Mouse (Mus musculus) urinary bladder, adult 18-20 months (tissue): Measurements from ENCODE around the gene Zc3h7a.

ENCODE experiments used
- DNase-seq, 2 experiments: peaks; one replicate each; pipeline ENCODE4 v3.0.0; 2022; ENCODE audit warnings: low spot score in 2 of 2, mixed read lengths in 2 of 2

The Zc3h7a gene

GRCm38 (mm10) chr16:11143706-11144483 is 32.3 kb downstream of the Zc3h7a start:
- DNase-seq: peak; percentile 100

GRCm38 (mm10) chr16:11134348-11135344 is 41.5 kb downstream of the Zc3h7a start, which contains the start of gene Txndc11:
Gene Txndc11, minus strand, starts transcription at chr16:11134650.
- peak; percentile 99 for DNase-seq

- DNase-seq: peak in 1 of 2 experiments; percentile 13
Observed at GRCm38 (mm10) chr16:11133476-11134347, 42.5 kb downstream of the Zc3h7a start.

- DNase-seq: no peak
Observed at GRCm38 (mm10) chr16:11132839-11133238, 43.4 kb downstream of the Zc3h7a start.

- DNase-seq: no peak
Observed at GRCm38 (mm10) chr16:11128301-11128700, 47.9 kb downstream of the Zc3h7a start.

- no peak for DNase-seq
Observed at GRCm38 (mm10) chr16:11125371-11125770, 50.8 kb downstream of the Zc3h7a start.

GRCm38 (mm10) chr16:11124110-11124509 is 52.1 kb downstream of the Zc3h7a start:
- no peak for DNase-seq

- no peak for DNase-seq
Observed at GRCm38 (mm10) chr16:11122625-11123024, 53.6 kb downstream of the Zc3h7a start.

GRCm38 (mm10) chr16:11109198-11109740 is 66.9 kb downstream of the Zc3h7a start:
- DNase-seq: no peak

- DNase-seq: no peak
Observed at GRCm38 (mm10) chr16:11104905-11105304, 71.3 kb downstream of the Zc3h7a start.

- DNase-seq: no peak
Observed at GRCm38 (mm10) chr16:11097301-11097700, 78.9 kb downstream of the Zc3h7a start.

- DNase-seq: no peak
Observed at GRCm38 (mm10) chr16:11093717-11094386, 82.3 kb downstream of the Zc3h7a start.

- no peak for DNase-seq
Observed at GRCm38 (mm10) chr16:11092523-11092922, 83.7 kb downstream of the Zc3h7a start.

GRCm38 (mm10) chr16:11092061-11092460 is 84.1 kb downstream of the Zc3h7a start:
- no peak for DNase-seq

- DNase-seq: no peak
Observed at GRCm38 (mm10) chr16:11090836-11091570, 85.2 kb downstream of the Zc3h7a start.

GRCm38 (mm10) chr16:11086856-11087588 is 89.2 kb downstream of the Zc3h7a start:
- no peak for DNase-seq
